Mouse (Mus musculus) myocyte (in vitro differentiated cells): Measurements from ENCODE around the gene Kcnq1.

Source experiments
- MYOD1 ChIP-seq, 3 experiments: IDR thresholded peaks; one replicate each; pipeline ENCODE4 v1.6.1; 2011; ENCODE audit warnings: control low read depth in 2 of 3, low read depth in 2 of 3, mild to moderate bottlenecking in 2 of 3, moderate library complexity in 1 of 3; ENCODE audit not compliant: insufficient read length in 2 of 3, control insufficient read depth in 1 of 3
- MYOG ChIP-seq, 3 experiments: IDR thresholded peaks; one replicate each; pipeline ENCODE4 v1.6.1; 2011; ENCODE audit warnings: control low read depth in 2 of 3, low read depth in 2 of 3, mild to moderate bottlenecking in 2 of 3; ENCODE audit not compliant: insufficient read length in 2 of 3, control insufficient read depth in 1 of 3, insufficient read depth in 1 of 3
- POLR2A ChIP-seq: IDR thresholded peaks from one replicate; pipeline ENCODE4 v1.6.1; 2011; ENCODE audit warnings: low read depth, mild to moderate bottlenecking, control low read depth, moderate library complexity; ENCODE audit not compliant: insufficient read length
- TCF12 ChIP-seq: IDR thresholded peaks from one replicate; pipeline ENCODE4 v1.6.1; 2011; ENCODE audit warnings: mild to moderate bottlenecking, control low read depth; ENCODE audit not compliant: poor library complexity, insufficient read depth, severe bottlenecking
- USF1 ChIP-seq: IDR thresholded peaks from one replicate; pipeline ENCODE4 v1.6.1; 2011; ENCODE audit warnings: low read depth, mild to moderate bottlenecking, control low read depth, moderate library complexity

DNA sequence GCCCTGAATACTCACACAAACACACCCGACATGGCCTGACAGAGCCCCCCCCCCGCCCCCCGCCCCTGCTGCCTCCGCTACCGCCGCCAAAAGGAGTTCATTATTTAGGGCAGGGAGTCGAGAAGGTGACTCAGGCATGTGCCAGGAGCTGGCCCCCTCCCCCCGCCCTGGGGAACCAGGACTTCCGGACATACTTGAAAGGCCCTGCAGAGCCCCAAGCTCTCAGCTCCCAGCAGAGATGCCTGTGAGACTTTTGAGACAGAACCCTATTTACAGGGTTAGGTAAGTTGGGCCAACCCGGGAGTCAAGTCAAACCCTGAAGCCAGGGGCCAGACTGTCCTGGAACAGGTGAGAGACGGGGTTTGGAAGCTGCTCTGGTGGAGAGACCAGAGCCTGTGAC, 355.8 kb downstream of the Kcnq1 start:
- TF ChIP-seq TCF12 (no peak), POLR2A (no peak), MYOD1 (IDR thresholded peaks at IDR 0.05; ENCODE audit: control insufficient read depth in 1 of 3, insufficient read length in 2 of 3, low read depth in 2 of 3) (no peak), MYOG (IDR thresholded peaks at IDR 0.05; ENCODE audit: control insufficient read depth in 1 of 3, insufficient read depth in 1 of 3, insufficient read length in 2 of 3, low read depth in 2 of 3) (no peak), USF1 (no peak)
